Mouse (Mus musculus): ENCODE results near the gene Rap1gds1.
A peak's percentile ranks its signal among the peaks of the same experiment; 100 is the strongest.

The Rap1gds1 gene

DNA sequence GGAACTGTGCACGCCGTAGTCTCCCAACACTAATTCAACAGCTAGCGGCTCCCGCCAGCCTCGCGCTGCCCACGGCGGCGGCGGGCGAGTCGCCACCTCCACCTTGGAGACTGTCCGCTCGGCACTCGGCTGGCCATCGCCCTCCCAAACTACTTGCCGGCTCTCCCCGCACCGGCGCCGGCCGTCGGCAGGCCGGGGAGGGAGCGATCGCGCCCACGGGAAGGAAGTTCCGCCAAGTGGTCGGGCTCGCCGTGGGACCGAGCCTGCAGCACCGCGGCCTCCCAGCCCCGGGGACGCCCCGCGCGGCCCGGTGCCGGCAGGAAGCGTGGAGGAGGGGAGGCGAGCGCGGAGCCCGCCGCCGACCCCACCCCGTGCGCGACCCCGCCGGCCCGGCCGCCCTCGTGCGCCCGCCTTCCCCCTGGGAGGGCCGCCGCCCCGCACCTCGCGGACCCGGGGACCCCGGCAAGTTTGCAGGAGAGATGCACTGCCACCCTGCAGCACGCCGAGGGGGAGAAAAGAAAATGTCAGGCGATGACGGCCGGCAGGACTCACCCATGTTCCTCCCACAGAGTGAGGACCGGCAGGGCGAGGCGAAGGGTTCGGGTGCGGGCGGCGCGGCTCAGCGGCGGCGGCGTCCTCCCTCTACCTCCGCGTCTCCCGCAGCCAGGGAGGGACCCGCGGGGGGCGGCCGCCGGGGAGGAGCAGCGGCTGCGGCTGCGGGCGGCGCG is at the start of gene Rap1gds1:
Gene Rap1gds1 (minus strand): TSS at position 718 of the 728 bp plus-strand sequence.
- peak; percentile 60 for DNase-seq (ENCODE audit: low read depth, low spot score)

DNA sequence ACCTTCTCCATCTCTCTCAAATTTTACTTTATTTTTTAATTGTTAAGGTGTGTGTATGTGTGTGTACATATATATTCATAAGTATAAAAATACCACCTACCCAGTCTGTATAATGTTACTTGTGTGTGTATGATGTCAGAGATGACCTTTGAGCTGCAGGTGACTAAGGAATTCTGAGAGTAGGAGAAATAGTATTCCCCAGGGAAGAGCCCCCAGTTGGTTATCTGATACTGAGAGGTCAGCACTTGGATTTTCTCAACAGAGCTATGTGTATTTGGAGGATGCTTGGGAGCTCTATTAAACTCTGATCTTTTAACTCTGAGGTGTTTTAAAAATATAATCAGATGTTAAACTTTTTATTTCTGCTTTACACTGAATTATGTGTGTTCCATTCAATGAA is 43.4 kb upstream of the Rap1gds1 start:
- DNase-seq (ENCODE audit: low read depth, low spot score) = peak; percentile 51

DNA sequence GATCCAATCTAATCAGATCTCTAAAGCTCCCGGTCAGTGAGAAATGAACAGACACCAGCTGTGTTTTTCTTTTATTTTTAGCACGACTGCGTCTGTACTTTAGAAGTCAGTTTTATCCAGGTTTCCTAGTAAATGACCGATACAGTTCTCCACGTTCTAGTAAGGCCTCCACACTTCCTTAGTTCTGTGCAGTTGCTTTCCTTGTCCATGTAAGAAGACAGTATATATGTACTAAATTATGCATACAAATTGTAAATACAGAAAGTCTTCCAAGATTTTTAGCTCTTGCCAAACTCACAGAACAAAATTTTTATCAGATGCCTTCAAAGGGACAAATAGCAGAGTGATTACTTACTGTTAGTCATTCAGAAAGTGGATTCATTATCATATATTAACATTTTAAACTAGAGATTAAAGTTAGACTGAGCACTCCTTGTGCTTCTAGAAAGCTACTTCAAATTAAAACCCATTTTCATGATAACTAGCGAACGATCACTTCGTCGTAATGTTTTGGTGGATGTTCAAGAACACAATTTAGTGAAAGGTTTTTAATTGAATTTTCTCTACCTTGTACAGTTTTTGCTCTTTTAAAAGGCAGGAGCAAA is 41.8 kb upstream of the Rap1gds1 start:
- no peak for DNase-seq (ENCODE audit: low read depth, low spot score)

DNA sequence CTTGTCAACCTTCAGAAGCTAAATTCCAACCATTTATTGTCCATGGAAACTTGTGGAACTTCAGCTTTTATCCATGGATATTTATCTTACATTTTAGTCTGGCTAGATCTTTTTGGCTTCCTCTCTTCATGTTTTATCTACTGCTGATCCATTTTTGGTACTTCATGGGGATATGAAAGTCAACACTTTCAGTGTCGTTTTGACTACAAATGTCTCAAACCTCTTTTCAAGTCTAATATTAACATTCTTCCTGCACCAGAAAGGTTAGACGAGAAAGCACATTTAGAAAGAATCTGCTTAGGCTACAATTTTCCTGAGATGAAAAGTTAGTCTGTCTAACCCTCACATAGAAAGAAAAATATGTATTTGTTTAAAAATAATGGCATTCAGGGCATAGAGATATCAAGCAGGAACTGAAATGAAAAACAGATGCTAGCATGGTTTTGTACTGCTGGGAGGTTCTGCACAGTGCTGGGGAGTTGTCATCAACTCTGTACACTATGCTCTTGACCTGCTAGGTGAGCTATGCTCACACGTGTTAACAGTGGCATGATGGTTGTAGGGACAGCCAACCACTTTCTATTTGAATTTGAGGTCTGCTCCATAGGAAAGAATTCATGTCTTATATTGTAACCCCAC is 37.5 kb upstream of the Rap1gds1 start:
- no peak for DNase-seq (ENCODE audit: low read depth, low spot score)

DNA sequence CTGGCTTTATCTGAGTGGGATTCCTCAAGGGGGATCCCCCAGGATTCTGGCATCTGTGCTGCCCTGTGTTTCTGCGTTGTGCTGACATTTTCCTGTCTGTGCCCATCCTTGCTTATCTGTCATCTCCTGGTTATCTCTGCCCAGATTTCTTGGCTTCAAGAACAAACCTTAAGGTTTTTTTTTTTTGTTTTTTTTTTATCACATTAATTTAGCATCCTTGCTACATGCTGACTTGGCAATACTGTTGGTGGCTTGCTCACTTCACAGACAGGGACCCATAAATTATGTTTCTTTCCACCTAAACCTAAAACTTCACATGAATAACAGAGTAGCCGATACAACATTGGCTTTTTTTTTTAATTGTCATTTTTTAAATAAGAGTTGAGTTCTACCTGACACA is 36.9 kb upstream of the Rap1gds1 start:
- DNase-seq (ENCODE audit: low read depth, low spot score) = no peak

DNA sequence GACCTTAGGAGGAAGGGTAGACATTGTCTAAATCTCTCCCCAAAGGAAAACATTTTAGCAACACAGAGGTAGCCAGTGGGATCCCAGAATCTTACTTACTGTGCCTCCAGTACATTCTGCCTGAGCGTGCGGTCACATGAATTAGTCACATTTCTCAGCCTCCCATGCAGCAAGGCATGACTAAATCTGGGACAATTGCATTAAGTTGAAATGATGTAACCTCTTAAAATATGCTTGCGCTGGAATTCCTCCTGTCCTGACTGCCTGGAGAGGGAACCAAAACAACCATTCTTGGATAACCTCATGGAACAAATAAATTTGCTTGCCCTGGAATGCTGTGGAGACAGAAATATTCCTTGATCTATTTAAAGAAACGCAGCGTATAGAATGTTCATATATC is 33.2 kb upstream of the Rap1gds1 start:
- DNase-seq (ENCODE audit: low read depth, low spot score) = peak; percentile 4

DNA sequence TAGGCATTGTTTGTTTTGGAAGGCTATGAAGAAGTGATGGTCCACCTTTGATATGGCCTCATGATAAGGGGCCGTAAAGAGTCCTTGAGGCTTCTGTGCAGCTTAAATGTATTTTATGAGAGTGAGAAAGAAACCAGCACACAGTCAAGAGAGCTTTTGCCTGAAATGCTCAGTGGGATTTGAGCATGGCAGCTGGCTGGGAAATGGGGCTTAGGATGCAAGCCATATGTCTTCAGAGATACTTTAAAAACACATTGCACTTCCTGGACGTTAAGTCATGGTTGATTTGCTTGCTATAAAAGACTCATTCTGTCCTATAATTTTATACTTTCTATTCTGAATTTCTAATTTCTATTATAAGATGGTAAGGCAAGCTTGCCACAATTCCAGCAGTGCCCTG is 28.9 kb upstream of the Rap1gds1 start:
- DNase-seq (ENCODE audit: low read depth, low spot score) = no peak

DNA sequence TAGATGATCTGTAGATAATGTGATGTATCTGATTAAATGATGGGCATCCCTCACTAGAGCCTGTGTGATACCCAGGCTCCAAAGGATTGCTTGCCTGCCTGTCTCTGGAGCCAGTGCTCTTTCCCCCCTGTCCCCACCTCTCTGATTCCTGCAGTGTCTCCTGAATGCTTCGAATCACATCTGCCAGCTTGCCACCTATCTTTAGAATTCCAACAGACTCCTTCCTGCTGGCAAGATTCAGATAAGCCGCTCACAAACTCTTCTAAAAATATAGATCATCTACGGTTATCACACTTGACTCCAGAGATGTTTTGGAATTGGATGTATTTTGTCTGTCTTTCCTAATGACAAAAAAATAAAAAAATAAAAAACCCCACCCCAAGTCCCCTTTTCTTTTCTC is 28.3 kb upstream of the Rap1gds1 start:
- no peak for DNase-seq (ENCODE audit: low read depth, low spot score)

DNA sequence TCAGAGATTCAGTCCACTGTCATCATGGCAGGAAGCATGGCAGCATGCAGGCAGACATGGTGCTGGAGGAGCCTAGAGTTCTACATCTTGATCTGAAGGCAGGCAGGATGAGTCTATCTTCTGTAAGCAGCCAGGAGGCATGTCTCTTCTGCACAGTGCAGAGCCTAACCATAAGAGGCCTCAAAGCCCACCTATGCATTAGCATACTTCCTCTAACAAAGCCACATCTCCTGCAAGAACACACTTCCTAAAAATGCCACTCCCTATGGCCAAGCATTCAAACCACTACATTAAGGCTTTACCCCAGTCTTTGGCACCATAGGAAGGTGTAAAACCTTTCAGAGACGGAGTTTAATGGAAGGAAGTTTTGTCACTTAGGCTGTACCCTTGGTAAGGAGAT is 26.9 kb upstream of the Rap1gds1 start:
- no peak for DNase-seq (ENCODE audit: low read depth, low spot score)

DNA sequence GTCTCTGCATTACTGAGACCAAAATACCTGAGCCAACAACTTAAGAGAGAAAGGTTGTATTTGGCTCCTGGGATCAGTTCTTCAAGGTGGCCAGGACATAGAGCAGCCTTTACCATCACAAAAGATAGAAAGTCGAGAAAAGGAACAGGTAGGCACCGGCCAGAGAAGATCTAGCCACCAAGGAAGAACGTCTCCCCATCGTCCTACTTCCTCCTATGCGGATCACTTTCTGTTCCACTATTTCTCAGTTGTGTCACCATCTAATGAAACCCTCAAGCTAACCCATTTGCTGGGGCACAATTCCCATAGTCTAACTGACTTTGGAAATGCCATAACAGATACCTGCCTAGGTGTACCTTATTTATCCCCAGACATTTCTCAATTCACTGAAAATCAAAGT is 24.3 kb upstream of the Rap1gds1 start:
- DNase-seq (ENCODE audit: low read depth, low spot score) = no peak

DNA sequence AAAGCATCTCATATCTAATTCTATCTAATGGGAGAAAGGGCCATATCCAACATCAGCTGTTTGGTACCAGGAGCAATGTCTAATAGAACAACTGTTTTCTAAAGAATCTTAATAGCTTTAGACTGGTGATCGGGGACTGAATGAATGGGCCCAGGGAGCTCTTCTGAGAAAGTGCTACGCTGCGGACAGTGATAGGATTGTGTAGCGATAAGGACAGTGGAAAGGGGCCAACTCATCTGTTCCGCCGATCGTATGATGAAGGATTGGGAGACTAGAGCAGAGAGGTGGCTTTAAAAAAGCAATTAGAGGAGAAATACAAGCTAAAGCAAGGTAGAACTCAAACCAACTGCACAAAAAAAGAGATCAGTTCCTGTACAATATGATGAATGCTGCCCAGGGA is 20.9 kb upstream of the Rap1gds1 start:
- no peak for DNase-seq (ENCODE audit: low read depth, low spot score)

DNA sequence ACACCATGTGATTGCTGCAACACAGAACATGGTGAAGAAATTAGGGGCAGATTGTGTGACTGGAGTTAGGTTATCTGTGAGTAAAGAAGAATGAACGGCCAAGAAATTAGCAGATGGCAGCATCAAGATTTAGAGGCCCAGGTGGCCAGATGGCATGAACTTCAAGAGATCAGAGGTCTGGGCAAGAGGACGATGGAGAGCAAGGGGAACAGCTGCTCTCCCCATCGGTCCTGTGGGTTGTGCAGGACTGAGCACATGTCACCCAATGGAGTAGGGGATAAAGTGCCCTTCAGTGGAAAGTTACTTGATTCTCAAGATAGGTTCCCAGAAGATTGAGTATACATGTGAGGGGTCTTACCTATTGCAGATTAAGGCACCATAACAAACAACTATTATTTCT is 13.5 kb upstream of the Rap1gds1 start:
- no peak for DNase-seq (ENCODE audit: low read depth, low spot score)

DNA sequence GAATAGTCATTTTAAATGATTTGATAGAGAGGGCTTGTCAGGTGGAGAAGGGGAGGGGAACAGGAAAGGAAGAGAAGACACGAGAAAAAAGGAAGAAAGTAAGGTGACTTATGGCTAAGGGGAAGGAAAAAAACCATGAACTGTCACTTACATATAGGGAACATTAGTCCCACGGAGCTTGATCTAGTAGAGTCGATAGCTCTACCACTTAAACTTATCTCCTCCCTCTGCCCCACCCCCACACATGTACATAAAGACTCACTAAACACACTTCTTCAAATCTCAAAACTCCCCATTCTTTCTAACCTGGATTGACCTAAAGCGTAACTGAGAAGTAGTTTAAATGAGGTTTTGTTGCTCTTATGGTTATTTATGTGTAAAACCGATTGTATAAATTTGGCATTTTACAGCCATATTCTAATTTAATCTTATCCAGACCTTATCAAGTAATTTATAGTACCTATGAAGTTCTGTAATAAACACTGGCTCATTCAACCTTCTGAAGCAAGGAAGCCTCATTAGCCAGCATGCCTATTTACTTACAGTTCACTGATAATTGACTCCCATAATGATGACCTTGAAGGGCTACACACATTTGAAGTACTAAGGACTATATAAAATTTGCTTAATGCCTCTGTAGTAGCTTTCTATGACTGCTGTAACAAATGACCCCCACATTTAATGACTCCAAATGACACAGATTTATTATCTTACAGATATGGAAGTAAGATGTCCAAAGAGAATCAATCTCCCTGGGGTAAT is 9.0 kb upstream of the Rap1gds1 start:
- DNase-seq (ENCODE audit: low read depth, low spot score) = no peak

DNA sequence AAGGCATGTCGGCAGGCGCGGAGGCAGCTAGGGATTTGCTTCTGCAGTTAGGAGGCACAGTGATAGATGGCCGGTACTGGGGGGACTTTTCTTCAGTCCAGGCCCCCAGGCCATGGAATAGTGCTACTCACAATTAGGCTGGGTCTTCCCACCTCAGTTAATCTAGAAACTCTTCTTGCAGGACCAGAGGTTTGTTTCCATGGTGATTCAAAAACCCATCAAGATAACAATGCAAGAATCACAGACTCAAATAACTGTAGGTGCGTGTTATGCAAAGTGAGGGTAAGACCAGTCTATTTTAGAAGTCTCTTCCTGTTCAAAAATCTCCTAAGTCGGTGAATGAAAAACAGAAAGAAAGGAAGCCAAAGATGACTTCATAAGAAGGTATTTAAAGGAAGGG is 4.8 kb upstream of the Rap1gds1 start:
- no peak for DNase-seq (ENCODE audit: low read depth, low spot score)

DNA sequence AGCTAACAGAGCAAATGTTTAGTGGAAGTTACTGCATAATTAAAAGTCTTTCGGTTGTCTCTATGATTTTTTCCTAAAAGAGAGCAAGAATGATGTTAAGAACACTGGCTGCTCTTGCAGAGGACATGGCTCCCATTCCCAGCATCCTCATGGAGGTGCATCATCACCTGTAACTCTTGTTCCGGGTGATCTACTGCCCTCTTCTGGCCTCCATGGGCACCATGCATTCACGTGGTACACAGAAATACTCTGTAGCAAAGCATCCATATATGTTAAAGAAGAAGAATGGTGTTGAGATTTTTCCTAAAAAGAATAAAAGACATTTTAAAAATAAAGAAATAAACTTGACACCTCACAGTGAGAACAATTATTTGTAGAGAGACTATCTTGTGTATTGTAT is 3.0 kb upstream of the Rap1gds1 start:
- no peak for DNase-seq (ENCODE audit: low read depth, low spot score)

DNA sequence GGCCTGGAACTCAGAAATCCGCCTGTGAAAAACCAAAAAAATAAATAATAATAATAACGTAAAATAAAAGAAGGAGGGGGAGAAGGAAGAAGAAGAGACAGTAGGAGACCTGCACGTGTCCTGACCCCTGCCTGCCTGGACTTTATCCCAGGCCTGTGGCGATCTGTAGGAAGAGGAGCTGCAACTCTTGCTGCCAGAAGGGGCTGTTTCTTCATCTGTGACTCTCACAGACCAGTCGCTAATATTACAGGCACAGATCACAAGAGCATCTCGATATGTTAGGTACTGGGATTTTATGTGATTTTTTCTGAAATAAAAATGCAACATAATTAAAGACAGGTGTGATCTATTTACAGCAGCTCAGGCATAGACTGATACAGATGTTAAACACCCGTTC is 1.1 kb upstream of the Rap1gds1 start:
- DNase-seq (ENCODE audit: low read depth, low spot score) = peak; percentile 12

DNA sequence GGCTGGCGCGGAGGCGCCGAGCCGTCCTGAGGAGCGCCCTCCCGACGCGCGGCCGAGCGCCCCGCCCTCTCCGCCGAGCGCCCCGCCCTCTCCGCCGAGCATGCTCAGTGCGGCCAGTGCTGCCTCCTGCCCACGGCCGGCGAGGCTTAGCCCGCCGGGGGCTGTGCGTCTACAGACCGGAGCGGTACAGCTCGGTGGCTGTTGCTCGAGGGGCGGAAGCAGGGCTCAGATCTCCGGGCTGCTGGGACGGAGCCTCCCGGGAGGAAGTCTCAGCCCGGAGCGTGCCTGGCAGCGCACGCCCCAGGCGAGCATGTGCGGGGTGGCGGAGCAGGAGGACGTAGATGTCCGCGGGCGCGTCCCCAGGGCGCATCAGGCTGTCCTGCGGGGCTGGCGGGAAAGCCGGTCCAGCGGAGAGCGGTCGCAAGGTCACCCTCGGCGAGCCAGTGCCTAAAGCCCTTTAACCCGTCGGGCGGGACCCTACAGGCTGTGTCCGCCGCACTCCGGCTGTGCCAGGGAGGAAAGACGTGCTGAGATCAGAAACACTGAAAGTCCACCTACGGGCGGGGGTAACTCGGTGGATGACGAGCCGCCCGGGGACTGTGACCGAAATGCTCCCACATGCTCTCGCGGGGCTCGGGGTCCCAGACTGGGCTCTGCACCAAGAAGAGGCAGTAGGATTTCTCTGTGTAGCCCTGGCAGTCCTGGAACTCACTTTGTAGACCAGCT is 495 bp upstream of the Rap1gds1 start:
- DNase-seq (ENCODE audit: low read depth, low spot score) = peak; percentile 91

DNA sequence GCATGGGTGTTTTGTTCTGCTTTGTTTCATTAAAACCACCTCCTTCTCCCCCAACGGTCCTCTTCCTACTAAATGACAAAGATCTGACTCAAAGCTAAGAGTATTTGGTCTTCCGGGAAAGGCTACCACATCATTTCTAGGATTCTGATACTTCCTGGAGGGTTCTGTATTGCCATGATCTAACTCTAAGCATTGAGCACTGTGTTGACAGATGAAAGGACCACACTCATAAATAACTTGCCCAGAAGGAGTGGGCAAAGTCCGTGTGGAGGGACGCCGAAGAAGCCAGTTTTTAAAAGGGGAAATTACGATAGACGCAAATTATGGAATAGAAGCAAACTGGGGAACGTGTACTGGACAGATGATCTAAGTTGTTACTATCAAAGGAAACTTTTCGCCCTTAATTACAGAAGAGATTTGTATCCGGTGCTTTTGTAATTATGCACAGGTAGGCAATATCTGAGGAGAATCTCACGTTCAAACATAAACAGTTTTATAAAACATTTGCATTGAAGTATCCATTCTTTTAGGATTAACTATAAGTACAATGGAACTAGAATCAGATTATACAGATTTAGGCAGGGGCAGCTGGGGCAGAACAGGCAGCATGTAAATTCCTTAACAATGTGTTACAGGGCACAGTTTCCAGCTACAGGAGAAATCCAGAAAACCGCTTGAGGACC is 1.1 kb downstream of the Rap1gds1 start:
- DNase-seq (ENCODE audit: low read depth, low spot score) = peak; percentile 26

DNA sequence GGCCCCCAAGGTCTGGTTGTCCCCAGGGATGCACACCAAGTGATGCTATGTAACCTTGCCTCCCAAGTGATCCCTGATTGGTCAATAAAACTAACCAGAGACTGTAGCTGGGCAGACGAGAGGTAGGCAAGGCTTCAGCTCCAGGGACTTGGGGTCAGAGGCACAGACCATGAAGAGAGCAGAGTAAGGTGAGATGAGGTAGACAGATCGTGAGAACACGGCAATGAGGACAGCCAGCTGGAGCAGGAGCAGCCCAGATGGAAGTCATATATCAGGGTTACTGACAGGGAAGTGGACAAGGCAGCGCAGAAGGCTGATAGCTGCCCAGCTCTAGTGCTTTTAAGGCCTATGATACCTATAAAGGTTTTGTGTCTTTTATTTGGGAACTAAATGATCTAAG is 5.5 kb downstream of the Rap1gds1 start:
- peak; percentile 41 for DNase-seq (ENCODE audit: low read depth, low spot score)

DNA sequence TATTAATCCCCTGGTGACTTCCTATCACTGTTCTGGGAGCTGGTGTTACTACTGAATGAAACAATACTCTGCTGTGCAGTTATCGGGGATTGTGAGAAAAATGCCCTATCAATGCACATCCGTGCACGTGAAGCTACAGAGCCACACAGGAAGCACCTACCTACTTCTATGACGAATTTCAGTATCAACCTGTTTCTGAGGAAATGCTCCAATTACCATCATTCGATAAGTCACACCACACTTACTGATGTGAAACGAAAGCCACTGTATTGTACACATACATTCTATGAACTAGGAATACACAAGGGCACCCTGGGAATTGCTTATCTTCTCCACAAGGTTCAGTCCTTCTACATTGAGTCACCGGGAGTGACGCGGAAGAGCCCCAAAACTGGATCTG is 10.9 kb downstream of the Rap1gds1 start:
- no peak for DNase-seq (ENCODE audit: low read depth, low spot score)

DNA sequence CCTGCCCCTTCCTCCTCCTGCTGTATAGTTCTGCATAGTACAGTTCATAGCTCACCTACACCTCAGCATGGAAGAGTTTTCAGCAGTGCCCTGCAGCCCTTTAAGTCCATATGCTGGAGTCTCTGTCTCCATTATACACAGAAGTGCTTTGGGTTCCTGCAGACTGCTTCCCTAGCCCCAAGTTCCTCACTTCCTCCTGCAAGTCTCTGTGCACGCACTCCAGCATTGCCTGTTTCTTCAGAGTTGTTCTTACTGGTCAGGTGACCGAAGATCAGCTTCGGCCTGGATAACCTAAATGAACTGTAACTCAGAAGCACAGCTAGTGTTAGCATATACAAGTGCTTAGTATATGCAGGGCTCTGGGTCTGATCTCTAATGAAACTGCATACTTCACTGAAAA is 12.9 kb downstream of the Rap1gds1 start:
- no peak for DNase-seq (ENCODE audit: low read depth, low spot score)
